23 mouse cellular contexts compared by ENCODE assay signal in the genomic region with DNA sequence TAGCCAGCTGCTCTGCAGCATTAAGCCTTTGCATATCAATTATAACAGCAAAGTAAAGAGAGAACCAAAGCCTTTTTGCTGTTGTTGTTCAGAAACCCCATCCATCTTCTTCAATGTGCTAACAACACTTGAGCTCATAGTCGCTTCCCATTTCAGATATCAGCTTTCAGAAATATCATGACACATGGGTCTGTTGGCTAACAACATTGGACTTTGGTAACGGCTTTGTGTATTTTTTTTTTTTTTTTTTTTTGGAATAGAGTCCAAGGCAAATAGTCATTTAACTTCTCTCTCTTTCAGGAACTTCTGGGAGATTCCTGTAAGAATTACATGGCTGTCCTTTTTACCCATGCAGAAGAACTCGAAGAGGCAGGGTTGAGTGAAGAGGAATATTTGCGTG. TPM values are rescaled to one million over a fixed set of nuclear protein-coding genes. Genes with fewer than 3 reads are reported as not detected.
"Had no signal": no experiment of that assay in that cellular context is flagged by ENCODE, and none has a peak within 500 bp of the region (broad histone marks: within the 10 kb centered on the region; RNA-seq: fewer than 3 reads in every experiment).

No protein-coding gene starts in this region.

- H3K36me3 ChIP-seq: neural tube, embryonic 13.5 days; neural tube, embryonic 15.5 days; stomach, embryonic 15.5 days had no signal

- H3K27ac ChIP-seq: neural tube, embryonic 13.5 days; neural tube, embryonic 15.5 days; stomach, embryonic 15.5 days; stomach, postnatal 0 days had no signal

- H3K4me1 ChIP-seq: neural tube, embryonic 13.5 days; neural tube, embryonic 15.5 days; stomach, embryonic 15.5 days had no signal

- DNase-seq: retina, postnatal 1 day; right cerebral cortex, adult 18-20 months; right cerebral cortex, postnatal 14 days; right cerebral cortex, postnatal 25 days; right cerebral cortex, postnatal 4 days; spleen, adult 18-20 months; thymus, adult 18-20 months; thymus, adult 2 months; thymus, postnatal 14 days; thymus, postnatal 25 days; thymus, postnatal 36 days; thymus, postnatal 4 days had no signal

- H3K27me3 ChIP-seq: neural tube, embryonic 13.5 days; neural tube, embryonic 15.5 days; stomach, embryonic 15.5 days had no signal

- H3K9me3 ChIP-seq: neural tube, embryonic 13.5 days; neural tube, embryonic 15.5 days; stomach, embryonic 15.5 days had no signal

- H3K4me3 ChIP-seq: neural tube, embryonic 13.5 days; neural tube, embryonic 15.5 days; stomach, embryonic 15.5 days had no signal

- H3K9ac ChIP-seq: neural tube, embryonic 13.5 days; neural tube, embryonic 15.5 days; stomach, embryonic 15.5 days had no signal

- H3K4me2 ChIP-seq: neural tube, embryonic 13.5 days; neural tube, embryonic 15.5 days; stomach, embryonic 15.5 days had no signal

RNA-seq across cellular contexts. Expression of a gene that starts 14.5 kb away (rescaled TPM):
- total RNA-seq: neutrophil, adult 5-6 weeks had no signal
- polyA plus RNA-seq: neural tube, embryonic 13.5 days; neural tube, embryonic 14.5 days; neural tube, embryonic 15.5 days; spleen, adult 2 months; stomach, embryonic 14.5 days; testis, adult 2 months; thymus, adult 2 months; thymus, postnatal 0 days; urinary bladder, adult 2 months had no signal
